Mouse (Mus musculus): ENCODE data around the gene Slc22a26.
"Not testable (repeated sequence)": the region's sequence is repeated elsewhere in the genome, so short reads cannot be mapped to it uniquely, and the experiment has no call there.

Slc22a26 gene

DNA sequence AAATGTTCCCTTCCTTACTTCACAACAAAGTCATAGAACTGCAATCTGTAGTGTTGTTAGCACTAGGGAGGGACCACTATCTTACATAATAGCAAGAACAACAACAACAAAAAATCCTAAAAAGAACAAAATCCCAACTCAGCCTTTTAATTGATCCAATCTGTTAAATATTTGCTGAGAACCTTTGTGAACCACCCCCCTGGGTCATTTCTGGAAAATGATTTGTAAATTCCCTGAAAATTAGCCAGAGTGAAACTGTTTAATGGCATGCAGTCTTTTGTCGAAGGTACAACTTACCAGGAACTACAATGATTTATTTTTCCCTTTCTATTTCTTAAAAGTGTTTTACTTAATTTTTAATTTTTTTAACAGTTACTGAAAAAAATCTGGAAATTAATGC, at the start of gene Slc22a26:
Gene Slc22a26, minus strand, starts transcription at position 97 of the 400 bp plus-strand sequence.
- no peak for DNase-seq (ENCODE audit: extremely low read depth, low read depth, low spot score)

GRCm38 (mm10) chr19:7829851-7830250, 27.4 kb upstream of the Slc22a26 start:
- no peak for DNase-seq (ENCODE audit: extremely low read depth, low read depth, low spot score)

DNA sequence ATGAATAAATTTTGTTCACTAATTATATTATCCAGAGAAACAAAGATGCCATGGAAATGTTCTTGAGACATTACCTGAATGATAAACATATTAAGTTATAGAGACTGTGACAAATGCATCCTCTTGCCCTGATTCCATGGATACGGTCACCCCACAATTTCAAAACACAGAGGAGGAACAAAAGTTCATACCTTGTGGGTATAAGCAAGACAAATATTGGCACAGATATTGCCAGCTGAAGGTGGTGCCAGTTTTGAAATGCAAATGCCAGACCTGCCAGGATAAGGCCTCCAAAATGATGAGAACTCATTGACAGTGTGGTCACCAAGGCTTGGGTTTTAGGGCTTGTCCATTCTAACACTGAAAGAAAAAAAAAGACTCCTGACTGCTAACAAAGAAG, 11.9 kb downstream of the Slc22a26 start:
- no peak for DNase-seq (ENCODE audit: extremely low read depth, low read depth, low spot score)

GRCm38 (mm10) chr19:7775306-7775705, 27.2 kb downstream of the Slc22a26 start:
- no peak for DNase-seq (ENCODE audit: extremely low read depth, low read depth, low spot score)

DNA sequence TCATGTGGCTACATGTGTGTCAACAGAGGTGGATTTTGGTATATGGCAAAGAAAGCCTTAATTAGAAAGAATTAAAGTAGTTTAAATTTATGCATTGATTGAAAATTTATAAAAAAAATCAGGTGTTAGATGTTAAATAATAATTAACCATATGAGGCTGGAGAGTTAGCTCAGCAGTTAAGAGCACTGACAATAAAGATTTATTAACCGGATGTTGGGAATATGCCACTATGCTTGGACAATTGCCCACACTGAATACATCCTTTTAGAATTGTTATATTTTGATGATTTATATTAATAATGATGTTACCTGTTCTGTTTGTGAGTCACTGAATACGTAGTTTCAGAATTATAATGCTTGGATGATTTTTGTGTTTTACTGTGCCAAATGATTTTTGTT, 36.3 kb downstream of the Slc22a26 start:
- no peak for DNase-seq (ENCODE audit: extremely low read depth, low read depth, low spot score)

DNA sequence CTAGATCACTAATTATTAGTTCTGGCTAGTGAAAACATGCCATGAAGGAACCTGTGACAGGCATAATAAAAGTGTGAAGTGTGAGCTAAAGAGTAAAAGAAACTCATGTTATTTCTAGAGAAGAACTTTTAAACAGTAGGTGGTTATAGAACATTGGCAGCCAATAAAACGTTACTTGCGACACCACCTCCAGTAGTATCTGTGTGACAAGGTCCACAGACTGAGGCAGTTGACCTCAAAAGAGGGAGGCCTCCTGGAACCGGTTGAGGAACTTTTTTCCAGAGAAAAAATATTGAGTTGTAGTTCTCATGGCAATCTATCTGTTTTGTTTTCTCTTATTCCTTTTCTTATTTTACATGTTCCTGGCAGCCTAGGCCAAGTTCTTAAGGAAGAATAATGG, 36.9 kb downstream of the Slc22a26 start:
- DNase-seq (ENCODE audit: extremely low read depth, low read depth, low spot score), result no peak

- DNase-seq (ENCODE audit: extremely low read depth, low read depth, low spot score), result not testable (repeated sequence)
These were observed 49.1 kb downstream of the Slc22a26 start for GRCm38 (mm10) chr19:7753371-7753770.

All from fat pad, adult 2 months (tissue).